8 mouse cellular contexts compared by ENCODE assay signal in the genomic region with DNA sequence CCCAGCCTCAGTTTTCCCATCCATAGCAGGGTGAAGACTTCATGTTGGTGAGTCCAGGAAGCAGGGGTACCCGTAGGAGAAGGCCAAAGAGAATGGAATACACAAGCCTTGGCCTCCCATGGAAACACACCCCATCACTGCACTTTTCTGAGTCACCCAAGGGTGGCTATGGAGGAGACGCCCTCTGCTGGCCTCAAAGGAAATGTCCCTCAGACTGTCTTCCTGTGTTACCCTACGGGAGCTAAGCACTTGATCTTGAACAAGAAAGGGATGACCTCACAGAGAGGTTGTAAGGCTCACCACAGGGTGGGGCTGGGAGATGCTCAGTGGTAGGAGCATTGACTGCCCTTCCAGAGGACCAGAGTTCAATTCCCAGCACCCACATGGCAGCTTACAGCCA. TPM values are rescaled to one million over a fixed set of nuclear protein-coding genes. Genes with fewer than 3 reads are reported as not detected.
DNase-seq lines count a peak whose midpoint lies in the region; ATAC-seq and TF ChIP-seq lines count a peak whose summit lies in the region.

No protein-coding gene starts in this region.

- peaks cover 8% of the 10 kb centered on the region; the same call in 1 of the 2 replicates for H3K36me3 ChIP-seq in intestine, postnatal 0 days (ENCODE audit: control insufficient read depth, insufficient read depth)
- 0 out of 2 replicates have a peak, but pooled peaks cover 3% of the 10 kb centered on the region for H3K36me3 ChIP-seq in intestine, embryonic 15.5 days
- no peaks in the 10 kb centered on the region for H3K36me3 ChIP-seq in kidney, postnatal 0 days (ENCODE audit: insufficient read depth, low read length)
- no peaks in the 10 kb centered on the region for H3K36me3 ChIP-seq in midbrain, embryonic 11.5 days (ENCODE audit: control insufficient read depth, insufficient read depth, low read length)

- H3K9me3 ChIP-seq in intestine, postnatal 0 days (ENCODE audit: control insufficient read depth), result no peaks in the 10 kb centered on the region
- H3K9me3 ChIP-seq in intestine, embryonic 15.5 days, result no peaks in the 10 kb centered on the region
- no peaks in the 10 kb centered on the region for H3K9me3 ChIP-seq in kidney, postnatal 0 days (replicated peaks; ENCODE audit: low read length)
- H3K9me3 ChIP-seq in midbrain, embryonic 11.5 days (ENCODE audit: control insufficient read depth, low read length), result no peaks in the 10 kb centered on the region

- H3K4me2 ChIP-seq in intestine, postnatal 0 days (replicated peaks; ENCODE audit: low read depth), result no peak overlapping the region
- no peak overlapping the region for H3K4me2 ChIP-seq in intestine, embryonic 15.5 days (replicated peaks)
- no peak overlapping the region for H3K4me2 ChIP-seq in kidney, postnatal 0 days (ENCODE audit: low read length)
- H3K4me2 ChIP-seq in midbrain, embryonic 11.5 days, result no peak overlapping the region

- H3K4me3 ChIP-seq in intestine, postnatal 0 days (ENCODE audit: low read depth, low read length), result no peak overlapping the region
- no peak overlapping the region for H3K4me3 ChIP-seq in intestine, embryonic 15.5 days (replicated peaks)
- no peak overlapping the region for H3K4me3 ChIP-seq in kidney, postnatal 0 days (replicated peaks; ENCODE audit: low read depth, low read length)
- no peak overlapping the region for H3K4me3 ChIP-seq in midbrain, embryonic 11.5 days (ENCODE audit: low read depth, low read length)

- peak; percentile 90 for TF ChIP-seq CTCF in intestine, postnatal 0 days (IDR thresholded peaks at IDR 0.05; ENCODE audit: low read depth)
- TF ChIP-seq CTCF in kidney, postnatal 0 days (IDR thresholded peaks at IDR 0.05; ENCODE audit: low read depth), result peak; percentile 77

- no peaks in the 10 kb centered on the region for H3K4me1 ChIP-seq in intestine, postnatal 0 days (replicated peaks; ENCODE audit: control insufficient read depth, insufficient read depth, low read length)
- peaks cover 31% of the 10 kb centered on the region for H3K4me1 ChIP-seq in intestine, embryonic 15.5 days (replicated peaks)
- H3K4me1 ChIP-seq in kidney, postnatal 0 days (replicated peaks; ENCODE audit: insufficient read depth, low read length), result peaks cover 17% of the 10 kb centered on the region
- peaks cover 23% of the 10 kb centered on the region for H3K4me1 ChIP-seq in midbrain, embryonic 11.5 days (ENCODE audit: control insufficient read depth, insufficient read depth, low read length)

- no peak overlapping the region for H3K9ac ChIP-seq in intestine, postnatal 0 days (ENCODE audit: low read depth, low read length)
- no peak overlapping the region for H3K9ac ChIP-seq in intestine, embryonic 15.5 days
- no peak overlapping the region for H3K9ac ChIP-seq in kidney, postnatal 0 days (ENCODE audit: low read depth, low read length)
- no peak overlapping the region for H3K9ac ChIP-seq in midbrain, embryonic 11.5 days (ENCODE audit: low read length)

- 10% methylated on average over 3 of the region's 3 CpGs for WGBS in intestine, postnatal 0 days
- whole genome bisulfite sequencing in intestine, embryonic 15.5 days, result 23% methylated on average over 3 of the region's 3 CpGs
- 17% methylated on average over 3 of the region's 3 CpGs for WGBS in kidney, postnatal 0 days
- WGBS in midbrain, embryonic 11.5 days, result 33% methylated on average over 3 of the region's 3 CpGs

- peak; percentile 52 for ATAC-seq in intestine, postnatal 0 days
- no peak for ATAC-seq in intestine, embryonic 15.5 days
- ATAC-seq in kidney, postnatal 0 days (replicated peaks; ENCODE audit: low FRiP score, low read depth), result no peak
- peak; percentile 68 for ATAC-seq in monocyte, adult 5-6 weeks (replicated peaks; ENCODE audit: insufficient number of reproducible peaks, low FRiP score, low TSS enrichment, poor library complexity, severe bottlenecking)
- no peak for ATAC-seq in midbrain, embryonic 11.5 days (ENCODE audit: low FRiP score)

- no peak overlapping the region for H3K27ac ChIP-seq in intestine, postnatal 0 days (ENCODE audit: low read depth, low read length)
- H3K27ac ChIP-seq in intestine, embryonic 15.5 days, result no peak overlapping the region
- H3K27ac ChIP-seq in kidney, postnatal 0 days, result no peak overlapping the region
- H3K27ac ChIP-seq in midbrain, embryonic 11.5 days (ENCODE audit: low read depth, low read length), result no peak overlapping the region

- no peaks in the 10 kb centered on the region for H3K27me3 ChIP-seq in intestine, postnatal 0 days (replicated peaks; ENCODE audit: control insufficient read depth, insufficient read depth, low read length)
- no peaks in the 10 kb centered on the region for H3K27me3 ChIP-seq in intestine, embryonic 15.5 days (replicated peaks)
- H3K27me3 ChIP-seq in kidney, postnatal 0 days (ENCODE audit: insufficient read depth, low read length), result no peaks in the 10 kb centered on the region
- H3K27me3 ChIP-seq in midbrain, embryonic 11.5 days (ENCODE audit: control insufficient read depth, insufficient read depth, low read length), result no peaks in the 10 kb centered on the region

- DNase-seq in ES-CJ7 (ENCODE audit: low read depth, low spot score), result peak; percentile 85
- peak; percentile 76 for DNase-seq in c-Kit-positive CD71-positive TER-119-negative erythroid progenitor cells, embryonic 14.5 days (ENCODE audit: low read depth)
- DNase-seq in kidney, postnatal 0 days (ENCODE audit: low spot score), result peak; percentile 68
- no peak for DNase-seq in midbrain, embryonic 11.5 days (ENCODE audit: low spot score, missing footprints)
- DNase-seq in right cerebral cortex, postnatal 14 days, result no peak

RNA-seq across cellular contexts. Expression of gene Nol12, which starts 3.2 kb away (rescaled TPM):
- 24.8 and 26.0 TPM in 2 replicates for polyA plus RNA-seq in intestine, postnatal 0 days (2015; fragmentation: Nextera tagmentation; extraction: Ambion mirVana)
- 41.4 and 42.3 TPM in 2 replicates for polyA plus RNA-seq in intestine, embryonic 15.5 days (2015; fragmentation: Nextera tagmentation; extraction: Ambion mirVana)
- polyA plus RNA-seq in kidney, postnatal 0 days (2015; fragmentation: Nextera tagmentation; extraction: Ambion mirVana), result 43.8 and 46.8 TPM in 2 replicates
- total RNA-seq in monocyte, adult 5-6 weeks (2017), result 8.3 to 18.0 TPM (median 11.6 TPM) in 3 replicates
- polyA plus RNA-seq in midbrain, embryonic 11.5 days (2014; fragmentation: Nextera tagmentation; extraction: Ambion mirVana), result 58.3 and 62.7 TPM in 2 replicates

RNA-seq across cellular contexts. Expression of gene Lgals1, which starts 5.1 kb away (rescaled TPM):
- 725 and 759 TPM in 2 replicates for polyA plus RNA-seq in intestine, postnatal 0 days (2015; fragmentation: Nextera tagmentation; extraction: Ambion mirVana)
- 996 and 1,059 TPM in 2 replicates for polyA plus RNA-seq in intestine, embryonic 15.5 days (2015; fragmentation: Nextera tagmentation; extraction: Ambion mirVana)
- polyA plus RNA-seq in kidney, postnatal 0 days (2015; fragmentation: Nextera tagmentation; extraction: Ambion mirVana), result 576 and 592 TPM in 2 replicates
- 404 to 1,073 TPM (median 510 TPM) in 3 replicates for total RNA-seq in monocyte, adult 5-6 weeks (2017)
- 360 and 382 TPM in 2 replicates for polyA plus RNA-seq in midbrain, embryonic 11.5 days (2014; fragmentation: Nextera tagmentation; extraction: Ambion mirVana)

RNA-seq across cellular contexts. Expression of gene Triobp, which starts 15.9 kb away (rescaled TPM):
- 35.2 and 39.4 TPM in 2 replicates for polyA plus RNA-seq in intestine, postnatal 0 days (2015; fragmentation: Nextera tagmentation; extraction: Ambion mirVana)
- polyA plus RNA-seq in intestine, embryonic 15.5 days (2015; fragmentation: Nextera tagmentation; extraction: Ambion mirVana), result 51.5 and 53.1 TPM in 2 replicates
- 30.5 and 33.0 TPM in 2 replicates for polyA plus RNA-seq in kidney, postnatal 0 days (2015; fragmentation: Nextera tagmentation; extraction: Ambion mirVana)
- 21.8 to 39.7 TPM (median 29.5 TPM) in 3 replicates for total RNA-seq in monocyte, adult 5-6 weeks (2017)
- 33.2 and 34.8 TPM in 2 replicates for polyA plus RNA-seq in midbrain, embryonic 11.5 days (2014; fragmentation: Nextera tagmentation; extraction: Ambion mirVana)

RNA-seq across cellular contexts. Expression of gene Pdxp, which starts 17.9 kb away (rescaled TPM):
- polyA plus RNA-seq in intestine, postnatal 0 days (2015; fragmentation: Nextera tagmentation; extraction: Ambion mirVana), result 3.3 and 4.2 TPM in 2 replicates
- 11.0 TPM in 2 replicates for polyA plus RNA-seq in intestine, embryonic 15.5 days (2015; fragmentation: Nextera tagmentation; extraction: Ambion mirVana)
- 7.1 and 7.8 TPM in 2 replicates for polyA plus RNA-seq in kidney, postnatal 0 days (2015; fragmentation: Nextera tagmentation; extraction: Ambion mirVana)
- total RNA-seq in monocyte, adult 5-6 weeks (2017), result 1.1 to 3.5 TPM in 2 of 3 replicates, not detected in the other
- polyA plus RNA-seq in midbrain, embryonic 11.5 days (2014; fragmentation: Nextera tagmentation; extraction: Ambion mirVana), result 32.6 and 33.8 TPM in 2 replicates

RNA-seq across cellular contexts. Expression of gene Sh3bp1, which starts 32.0 kb away (rescaled TPM):
- polyA plus RNA-seq in intestine, postnatal 0 days (2015; fragmentation: Nextera tagmentation; extraction: Ambion mirVana), result 7.2 and 7.6 TPM in 2 replicates
- polyA plus RNA-seq in intestine, embryonic 15.5 days (2015; fragmentation: Nextera tagmentation; extraction: Ambion mirVana), result 21.6 and 26.8 TPM in 2 replicates
- polyA plus RNA-seq in kidney, postnatal 0 days (2015; fragmentation: Nextera tagmentation; extraction: Ambion mirVana), result 19.6 and 24.6 TPM in 2 replicates
- 18.5 to 41.3 TPM (median 19.2 TPM) in 3 replicates for total RNA-seq in monocyte, adult 5-6 weeks (2017)
- polyA plus RNA-seq in midbrain, embryonic 11.5 days (2014; fragmentation: Nextera tagmentation; extraction: Ambion mirVana), result 9.1 and 10.3 TPM in 2 replicates

Comparison
In these comparisons a context has a peak if more than half of its experiments do, and no peak if none do; other contexts are left out.
1. ATAC-seq: peak in intestine, postnatal 0 days (single experiment) and monocyte, adult 5-6 weeks (single experiment); none in intestine, embryonic 15.5 days (single experiment), kidney, postnatal 0 days (single experiment) and midbrain, embryonic 11.5 days (single experiment).
2. DNase-seq: peak in ES-CJ7 (single experiment), c-Kit-positive CD71-positive TER-119-negative erythroid progenitor cells, embryonic 14.5 days (single experiment) and kidney, postnatal 0 days (single experiment); none in midbrain, embryonic 11.5 days (single experiment) and right cerebral cortex, postnatal 14 days (single experiment).